Mouse (Mus musculus) megakaryocyte, embryonic 14.5 days (primary cell): ENCODE data around the gene Fntb.

Source experiments
- FLI1 ChIP-seq: IDR thresholded peaks from 2 replicates; pipeline ENCODE4 v1.6.1; 2012; ENCODE audit warnings: low read length, inconsistent platforms, mixed read lengths
- GATA1 ChIP-seq: IDR thresholded peaks from 3 replicates; pipeline ENCODE4 v1.6.1; 2012; ENCODE audit warnings: mixed read lengths, low read length, inconsistent platforms, borderline replicate concordance

DNA sequence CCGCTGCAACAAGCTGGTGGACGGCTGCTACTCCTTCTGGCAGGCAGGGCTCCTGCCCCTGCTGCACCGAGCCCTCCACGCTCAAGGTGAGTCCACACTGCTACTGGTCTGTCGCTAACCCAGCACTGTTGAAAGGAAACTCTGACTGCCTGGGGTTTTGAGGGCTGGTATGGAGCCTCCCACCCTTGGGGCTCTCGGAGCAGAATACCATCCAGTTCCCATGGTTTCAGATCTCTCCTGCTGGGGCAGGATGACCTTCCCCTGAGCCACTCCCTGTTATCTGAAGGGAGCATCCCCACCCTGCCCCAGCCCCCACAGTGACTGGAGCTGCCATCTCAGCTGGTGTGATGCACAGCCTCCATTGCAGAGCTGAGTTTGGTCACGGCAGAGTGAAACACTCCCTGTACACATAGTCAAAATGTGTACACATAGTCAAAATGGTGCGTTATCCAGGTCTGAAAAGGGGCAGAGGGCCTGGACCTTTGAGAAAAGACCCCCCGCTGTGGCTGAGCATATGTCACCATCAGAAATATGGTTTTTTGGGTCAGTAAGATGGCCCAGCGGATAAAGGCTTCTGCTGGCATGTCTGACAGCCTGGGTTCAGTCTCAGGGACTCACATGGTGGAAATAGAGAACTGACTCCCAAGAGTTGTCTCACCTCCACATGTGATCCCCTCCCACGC, 145.0 kb downstream of the Fntb start:
- TF ChIP-seq GATA1 (no peak), FLI1 (no peak)
